Mouse (Mus musculus) bone marrow macrophage, adult 2 months (primary cell): ENCODE measurements around the gene Osbpl5.

Experiments
- CTCF ChIP-seq: IDR thresholded peaks from 2 replicates; pipeline ENCODE4 v1.5.1; 2012; ENCODE audit warnings: low read depth, mild to moderate bottlenecking, low read length, moderate library complexity
- POLR2A ChIP-seq: IDR thresholded peaks from 2 replicates; pipeline ENCODE4 v1.6.1; 2012; ENCODE audit warnings: mild to moderate bottlenecking, low read depth, low read length, borderline replicate concordance

DNA sequence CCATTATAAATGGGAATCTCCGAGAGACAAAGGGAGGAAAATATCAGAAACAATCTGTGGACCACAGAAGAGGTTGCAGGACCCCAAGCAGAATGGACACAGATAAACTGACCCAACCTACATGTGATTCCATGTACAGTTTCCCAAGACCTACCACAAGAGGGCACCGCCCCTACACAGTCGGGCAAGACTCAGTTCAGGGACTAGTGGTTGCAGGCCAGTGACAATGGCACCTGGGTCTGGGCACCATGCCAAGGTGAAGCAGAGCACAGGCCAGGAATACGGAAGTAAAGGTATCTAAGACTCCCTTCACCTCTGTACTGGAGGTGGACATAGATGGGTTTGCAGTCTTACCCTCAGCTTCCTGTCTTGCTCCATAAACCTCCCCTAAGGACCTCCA is 36.3 kb upstream of the Osbpl5 start:
- TF ChIP-seq CTCF (no peak; the same call in 1 of the 2 replicates), POLR2A (no peak)
